Mouse (Mus musculus) stomach, postnatal 0 days (tissue): ENCODE results near the gene Rbp4.

Source experiments
- CTCF ChIP-seq: IDR thresholded peaks from 2 replicates; pipeline ENCODE4 v1.5.1; 2016; ENCODE audit warnings: antibody characterized with exemption, low read depth, mild to moderate bottlenecking, moderate library complexity
- EP300 ChIP-seq: optimal IDR thresholded peaks from 2 replicates; pipeline ENCODE3; 2016; ENCODE audit warnings: antibody characterized with exemption

DNA sequence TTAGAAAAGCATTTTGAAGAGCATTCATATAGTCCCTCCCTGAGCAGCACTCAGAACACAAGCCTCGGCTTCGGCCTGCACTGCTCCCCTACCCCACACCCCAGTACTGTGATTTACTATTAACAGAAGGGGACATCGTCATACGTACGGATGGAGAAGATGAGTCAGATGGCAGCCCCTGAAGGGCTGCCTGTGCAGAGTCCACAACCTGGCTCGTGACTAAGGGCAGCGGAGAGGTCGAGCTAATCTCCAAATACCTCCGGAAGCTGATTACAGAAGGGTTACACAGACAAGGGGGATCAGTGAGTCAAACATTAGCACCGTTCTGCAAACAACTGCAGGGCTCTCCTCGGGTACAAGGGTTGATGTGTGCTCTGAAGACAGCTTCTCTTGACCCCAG, 8.9 kb upstream of the Rbp4 start:
- TF ChIP-seq CTCF: no peak
- no peak for TF ChIP-seq EP300
